Mouse (Mus musculus): ENCODE measurements around the gene Snx22. TPM values are rescaled to one million over a fixed set of nuclear protein-coding genes. Genes with fewer than 3 reads are reported as not detected.

Snx22 gene
- polyA plus RNA-seq, 1 experiment from 2014 or later: 0.44 TPM

DNA sequence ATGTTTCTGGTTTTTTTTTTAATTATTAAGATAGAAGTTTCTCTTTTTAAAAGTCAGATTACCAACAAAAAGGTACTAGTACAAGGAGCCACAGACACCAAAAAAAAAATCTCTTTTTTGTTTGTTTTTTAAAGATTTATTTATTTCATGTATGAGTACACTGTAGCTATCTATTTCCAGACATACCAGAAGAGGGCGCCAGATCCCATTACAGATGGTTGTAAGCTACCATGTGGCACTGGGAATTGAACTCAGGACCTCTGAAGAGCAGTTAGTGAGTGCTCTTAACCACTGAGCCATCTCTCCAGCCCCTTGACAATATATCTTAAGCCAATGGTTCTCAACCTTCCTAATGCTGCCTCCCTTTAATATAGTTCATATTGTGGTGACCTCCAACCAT lies 15.9 kb downstream of the Snx22 start:
- ChIA-PET CTCF (no interaction called here), POLR2A (no interaction called here)
- in situ Hi-C loops (cut with MboI; ENCODE audit: low pct_unique_long_range_greater_than_20kb): no loop called here
- ATAC-seq (no peak), DNase-seq (ENCODE audit: low read depth, low spot score) (no peak)
- H3K27me3 ChIP-seq: no peaks in the 10 kb centered on the region
- peak; percentile 34 for TF ChIP-seq CTCF (IDR thresholded peaks at IDR 0.05)

DNA sequence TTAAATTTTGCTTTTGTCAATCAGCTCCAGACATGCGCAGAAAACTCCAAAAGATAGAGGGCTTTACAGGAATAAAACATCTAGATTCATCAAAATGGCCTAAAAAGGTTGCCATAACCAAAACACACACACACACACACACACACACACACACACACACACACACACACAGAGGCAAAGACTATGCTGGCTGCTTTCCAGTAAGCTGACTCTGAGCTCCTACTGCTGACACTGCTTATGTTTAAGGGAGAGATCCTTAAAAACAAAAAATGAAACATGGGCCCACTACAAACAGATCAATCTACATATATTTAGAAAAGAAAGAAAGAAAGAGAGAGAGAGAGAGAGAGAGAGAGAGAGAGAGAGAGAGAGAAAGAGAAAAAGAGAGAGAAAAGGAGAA lies 16.8 kb downstream of the Snx22 start:
- no peak for TF ChIP-seq CTCF (IDR thresholded peaks at IDR 0.05)
- in situ Hi-C loops (cut with MboI; ENCODE audit: low pct_unique_long_range_greater_than_20kb): no loop called here
- no peaks in the 10 kb centered on the region for H3K27me3 ChIP-seq
- ATAC-seq: no peak
- ChIA-PET CTCF (no interaction called here), POLR2A (interaction anchor here (0.6 kb wide), 1 partner anchor 8 kb away, joined by 3 read pairs; no protein-coding TSS in a partner anchor)
- no peak for DNase-seq (ENCODE audit: low read depth, low spot score)

DNA sequence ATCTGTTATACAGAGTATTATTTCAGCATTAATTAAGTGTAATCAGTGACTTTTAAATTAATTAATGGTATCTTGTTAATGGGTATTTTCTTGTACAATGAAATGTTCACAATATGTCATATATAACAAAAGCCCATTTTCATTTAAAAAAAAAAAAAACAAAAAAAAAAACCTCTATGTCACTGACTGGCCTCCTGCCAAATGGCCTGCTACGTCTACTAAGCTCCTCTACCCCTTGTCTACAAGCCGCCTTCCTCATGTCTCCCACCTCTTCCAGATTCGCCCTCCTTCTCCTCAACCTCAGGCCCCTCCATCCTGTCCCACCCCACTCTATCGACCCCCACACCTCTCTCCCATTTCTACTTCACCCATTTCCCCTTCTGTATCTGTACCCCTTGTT lies 18.0 kb downstream of the Snx22 start:
- in situ Hi-C loops (cut with MboI; ENCODE audit: low pct_unique_long_range_greater_than_20kb): no loop called here
- H3K27me3 ChIP-seq: no peaks in the 10 kb centered on the region
- CTCF ChIA-PET: interaction anchor here (1.2 kb wide), 1 partner anchor 14 kb away, joined by 3 read pairs; no protein-coding TSS in a partner anchor

DNA sequence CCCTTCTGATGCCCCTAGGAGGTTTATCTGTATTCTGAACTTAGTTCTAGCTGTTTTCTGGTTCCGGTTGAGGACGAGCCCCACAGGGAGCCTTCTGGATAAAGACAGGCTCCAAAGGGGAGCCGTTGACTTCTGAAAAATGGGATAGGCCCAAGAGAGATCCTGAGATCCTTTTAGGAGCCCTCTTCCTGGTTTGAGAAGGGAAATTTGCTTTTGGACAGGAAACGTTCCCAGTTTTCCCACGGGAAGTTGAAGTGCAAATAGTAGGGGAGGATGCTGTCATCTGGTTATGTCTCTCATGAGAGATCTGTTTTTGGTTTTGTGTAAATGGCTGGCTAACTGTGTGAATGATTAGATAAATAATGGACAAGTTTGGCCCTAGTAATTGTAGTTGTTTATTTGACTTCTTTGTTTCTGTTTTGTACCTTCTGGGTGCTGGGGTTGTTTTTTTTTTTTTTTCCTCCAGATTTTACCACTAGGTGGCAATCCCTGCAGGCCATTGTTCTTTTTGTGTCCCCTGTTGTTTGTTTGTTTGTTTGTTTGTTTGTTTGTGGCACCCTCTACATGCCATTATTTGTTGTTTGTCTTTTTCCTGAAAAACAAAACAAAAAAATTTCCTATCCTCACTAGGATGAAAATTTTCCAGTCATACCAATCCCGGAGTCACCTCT lies 19.5 kb downstream of the Snx22 start:
- ATAC-seq: no peak
- POLR2A ChIA-PET: interaction anchor here (0.5 to 0.6 kb wide), 2 partner anchors 95 to 176 kb away, joined by 3 read pairs; no protein-coding TSS in a partner anchor
- in situ Hi-C loops (cut with MboI; ENCODE audit: low pct_unique_long_range_greater_than_20kb): no loop called here
- CTCF ChIA-PET: interaction anchor here (1.2 kb wide), 1 partner anchor 13 kb away, joined by 3 read pairs; no protein-coding TSS in a partner anchor
- peak; percentile 36 for TF ChIP-seq CTCF (IDR thresholded peaks at IDR 0.05)
- DNase-seq (ENCODE audit: low read depth, low spot score): no peak
- no peaks in the 10 kb centered on the region for H3K27me3 ChIP-seq

More for the DNA sequence above, 18.0 kb downstream of the Snx22 start:
- POLR2A ChIA-PET: no interaction called here
- no peak for TF ChIP-seq CTCF (IDR thresholded peaks at IDR 0.05)
- DNase-seq (ENCODE audit: low read depth, low spot score): no peak
- no peak for ATAC-seq

DNA sequence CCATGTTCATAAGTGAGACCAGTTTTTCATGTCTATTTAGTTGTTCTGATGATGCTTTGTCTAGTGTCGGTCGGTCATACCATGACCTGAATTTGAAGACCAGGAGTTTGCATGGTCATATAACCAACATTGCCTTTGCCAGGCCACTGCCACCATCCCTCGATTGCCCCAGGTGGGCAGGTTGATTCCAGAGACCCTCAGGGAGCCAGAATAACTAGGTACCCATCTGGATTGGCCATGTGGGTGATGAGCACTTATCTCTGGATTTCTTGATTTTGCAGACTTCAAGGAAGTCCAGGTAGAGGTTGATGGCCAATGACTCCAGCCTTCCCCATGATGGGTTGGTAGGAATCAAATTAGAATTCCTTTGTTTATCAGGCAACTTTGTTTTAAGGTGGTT lies 26.3 kb downstream of the Snx22 start:
- no peaks in the 10 kb centered on the region for H3K27me3 ChIP-seq
- TF ChIP-seq CTCF (IDR thresholded peaks at IDR 0.05): no peak
- in situ Hi-C loops (cut with MboI; ENCODE audit: low pct_unique_long_range_greater_than_20kb): no loop called here
- ATAC-seq: no peak
- DNase-seq (ENCODE audit: low read depth, low spot score): no peak
- ChIA-PET CTCF (no interaction called here), POLR2A (no interaction called here)

DNA sequence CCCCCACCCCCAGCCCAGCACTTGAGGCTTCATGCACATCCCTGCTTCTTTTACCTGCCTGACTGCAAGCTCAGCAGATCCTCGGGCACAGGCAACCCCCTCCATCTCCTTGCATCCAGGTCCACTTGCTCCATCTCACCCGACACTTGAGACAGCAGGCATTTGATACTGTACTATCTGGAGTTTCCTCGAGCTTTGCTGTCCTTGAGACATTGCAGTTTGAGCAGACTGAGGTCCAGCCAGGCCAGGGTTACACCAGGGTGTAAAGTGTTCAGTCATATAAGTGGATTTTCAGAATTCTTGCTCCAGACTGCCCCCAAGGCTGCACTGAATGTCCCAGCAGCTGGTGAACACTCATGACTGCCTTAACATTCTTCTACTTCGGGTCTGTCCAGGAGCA lies 27.2 kb downstream of the Snx22 start:
- ChIA-PET CTCF (no interaction called here), POLR2A (no interaction called here)
- no peak for TF ChIP-seq CTCF (IDR thresholded peaks at IDR 0.05)
- ATAC-seq (no peak), DNase-seq (ENCODE audit: low read depth, low spot score) (no peak)
- in situ Hi-C loops (cut with MboI; ENCODE audit: low pct_unique_long_range_greater_than_20kb): no loop called here
- H3K27me3 ChIP-seq: no peaks in the 10 kb centered on the region

DNA sequence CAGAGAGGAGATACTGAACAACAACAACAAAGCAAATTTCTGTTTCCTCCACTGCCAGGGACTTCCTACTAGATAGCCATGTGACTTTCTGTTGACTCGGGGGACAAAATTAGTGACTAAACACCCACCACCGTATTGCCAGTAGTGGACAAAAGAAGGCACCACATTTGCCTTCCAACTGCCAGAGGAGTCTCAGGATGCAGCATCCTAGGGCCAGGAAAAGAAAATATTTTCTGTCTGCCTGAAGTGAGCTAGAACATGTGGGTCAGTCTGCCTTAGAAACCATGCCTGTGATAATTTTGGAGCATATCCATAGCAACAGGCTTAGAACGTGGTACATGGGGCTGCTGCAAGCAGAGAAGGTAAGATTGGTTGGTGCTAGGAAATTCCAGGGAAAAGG lies 28.7 kb downstream of the Snx22 start:
- DNase-seq (ENCODE audit: low read depth, low spot score): no peak
- H3K27me3 ChIP-seq: no peaks in the 10 kb centered on the region
- POLR2A ChIA-PET: no interaction called here
- in situ Hi-C loops (cut with MboI; ENCODE audit: low pct_unique_long_range_greater_than_20kb): no loop called here
- CTCF ChIA-PET: no interaction called here
- no peak for TF ChIP-seq CTCF (IDR thresholded peaks at IDR 0.05)
- ATAC-seq: no peak

DNA sequence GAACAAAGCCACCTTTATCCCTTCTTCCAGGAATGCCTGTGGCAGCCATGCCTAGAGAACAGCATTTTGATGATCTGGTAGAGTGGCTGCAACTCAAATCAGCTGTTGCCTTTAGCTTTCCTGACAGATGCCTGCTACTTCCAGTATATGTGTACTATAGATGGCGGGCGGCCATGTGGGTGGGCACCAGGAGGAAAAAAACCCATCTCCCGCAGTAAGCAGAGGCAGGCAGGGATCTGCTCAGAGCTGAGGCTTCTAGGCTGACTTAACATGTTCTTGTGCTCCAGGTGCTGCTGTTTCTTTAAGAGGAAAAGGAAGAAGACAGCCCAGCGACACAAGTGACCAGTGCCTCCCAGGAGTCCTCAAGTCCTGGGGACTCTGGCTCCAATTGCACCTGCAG lies 30.2 kb downstream of the Snx22 start:
- in situ Hi-C loops (cut with MboI; ENCODE audit: low pct_unique_long_range_greater_than_20kb): no loop called here
- DNase-seq (ENCODE audit: low read depth, low spot score) (no peak), ATAC-seq (no peak)
- no peaks in the 10 kb centered on the region for H3K27me3 ChIP-seq
- ChIA-PET POLR2A (no interaction called here), CTCF (no interaction called here)
- TF ChIP-seq CTCF (IDR thresholded peaks at IDR 0.05): no peak

DNA sequence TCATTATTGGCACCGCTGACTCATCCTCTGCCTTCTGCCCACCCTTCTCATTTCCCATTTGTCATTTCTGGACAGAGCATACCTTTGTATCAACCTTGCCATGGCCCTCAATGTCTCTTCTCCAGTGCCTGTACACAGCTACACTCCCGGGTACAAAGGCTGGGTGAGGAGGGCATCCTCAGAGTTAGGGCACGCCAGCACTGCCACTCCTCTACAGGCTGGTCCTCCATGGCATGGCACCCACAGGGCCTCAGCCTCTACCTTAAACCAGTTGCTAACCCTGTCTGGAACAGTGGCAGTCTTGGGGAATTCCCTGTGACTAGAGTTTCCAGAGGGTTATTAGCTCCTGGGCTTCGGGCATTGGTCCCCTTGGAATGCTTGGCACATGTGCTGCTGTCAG lies 30.9 kb downstream of the Snx22 start:
- ChIA-PET POLR2A (no interaction called here), CTCF (no interaction called here)
- in situ Hi-C loops (cut with MboI; ENCODE audit: low pct_unique_long_range_greater_than_20kb): no loop called here
- TF ChIP-seq CTCF (IDR thresholded peaks at IDR 0.05): no peak
- DNase-seq (ENCODE audit: low read depth, low spot score) (no peak), ATAC-seq (no peak)
- no peaks in the 10 kb centered on the region for H3K27me3 ChIP-seq

DNA sequence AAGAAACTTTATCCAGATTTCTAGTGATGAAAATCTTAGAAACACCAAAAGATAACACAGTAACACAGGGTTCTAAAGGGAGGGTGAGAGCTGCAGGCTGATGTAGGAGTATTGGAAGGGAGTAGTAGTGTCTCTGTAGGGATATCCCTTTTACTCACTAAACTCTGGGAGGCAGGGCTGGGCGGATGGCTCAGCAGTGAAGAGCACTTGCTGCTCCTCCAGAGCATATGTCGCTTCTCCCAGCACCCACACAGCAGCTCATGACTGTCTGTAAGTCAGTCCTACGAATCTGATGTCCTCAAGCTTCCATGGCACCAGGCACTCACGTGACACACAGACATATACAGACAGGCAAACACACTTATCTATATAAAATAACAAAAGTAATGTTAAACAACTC lies 31.4 kb downstream of the Snx22 start:
- H3K27me3 ChIP-seq: no peaks in the 10 kb centered on the region
- no peak for TF ChIP-seq CTCF (IDR thresholded peaks at IDR 0.05)
- POLR2A ChIA-PET: no interaction called here
- no peak for ATAC-seq
- in situ Hi-C loops (cut with MboI; ENCODE audit: low pct_unique_long_range_greater_than_20kb): no loop called here
- CTCF ChIA-PET: no interaction called here
- DNase-seq (ENCODE audit: low read depth, low spot score): no peak

DNA sequence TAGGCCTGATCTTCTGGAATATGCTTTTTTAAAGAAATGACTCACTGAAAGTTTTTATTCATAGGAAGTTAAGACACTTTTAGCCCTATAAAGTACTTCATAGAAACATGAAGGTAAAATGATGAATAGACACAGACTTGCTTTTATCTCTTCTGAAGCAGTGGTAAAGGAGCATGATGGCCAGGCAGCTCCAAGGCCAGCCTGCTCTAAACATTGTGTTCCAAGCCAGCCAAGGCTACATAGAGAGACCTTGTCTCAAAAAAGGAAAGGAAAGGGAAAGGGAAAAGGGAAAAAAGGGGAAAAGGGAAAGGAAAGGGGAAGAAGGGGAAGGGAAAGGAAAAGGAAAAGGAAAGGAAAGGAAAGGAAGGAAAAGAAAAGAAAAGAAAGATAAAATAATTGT lies 48.9 kb downstream of the Snx22 start:
- TF ChIP-seq CTCF (IDR thresholded peaks at IDR 0.05): no peak
- no peaks in the 10 kb centered on the region for H3K27me3 ChIP-seq
- ATAC-seq: no peak
- in situ Hi-C loops (cut with MboI; ENCODE audit: low pct_unique_long_range_greater_than_20kb): no loop called here
- DNase-seq (ENCODE audit: low read depth, low spot score): no peak
- POLR2A ChIA-PET: no interaction called here
- CTCF ChIA-PET: no interaction called here

Other genes with a start within 250 kb of the Snx22 start
- gene Zfp609, start 242.2 kb downstream of the Snx22 start, polyA plus RNA-seq (2021): 25.7 TPM
- 66.1 TPM for gene Pclaf, start 179.5 kb downstream of the Snx22 start, polyA plus RNA-seq (2021)
- gene Trip4, start 160.9 kb downstream of the Snx22 start, polyA plus RNA-seq (2021): 41.0 TPM
- 13.1 TPM for gene Csnk1g1, start 160.8 kb downstream of the Snx22 start, polyA plus RNA-seq (2021)
- 715 TPM for gene Ppib, start 9.5 kb downstream of the Snx22 start, polyA plus RNA-seq (2021)
- gene Snx1, start 56.9 kb upstream of the Snx22 start, polyA plus RNA-seq (2021): 103 TPM
- gene Ciao2a, start 56.9 kb upstream of the Snx22 start, polyA plus RNA-seq (2021): 94.8 TPM
- gene Dapk2, start 88.5 kb upstream of the Snx22 start, polyA plus RNA-seq (2021): 0.19 TPM

Data from Patski (cell line).